Mouse (Mus musculus) midbrain, embryonic 16.5 days (tissue): ENCODE results near the gene Klf13. TPM values are rescaled to one million over a fixed set of nuclear protein-coding genes. Genes with fewer than 3 reads are reported as not detected.

Experiments used
- ATAC-seq: fragments of 200-750 bp; cut with Nextera tagmentation; 2 replicates; pipeline ENCODE4 v1.8.0; 2017; ENCODE audit warnings: moderate TSS enrichment
- H3K27ac ChIP-seq: fragments of 300-500 bp; sonication (generic); 2 replicates; pipeline ENCODE4 v1.5.1; 2014; ENCODE audit warnings: mild to moderate bottlenecking, low read length, mixed read lengths
- H3K27me3 ChIP-seq: fragments of 300-500 bp; sonication (generic); 2 replicates; pipeline ENCODE4 v1.6.1; 2014; ENCODE audit warnings: low read depth, low read length, mixed read lengths; ENCODE audit not compliant: control insufficient read depth, insufficient read depth
- H3K36me3 ChIP-seq: fragments of 300-500 bp; sonication (generic); 2 replicates; pipeline ENCODE4 v1.6.1; 2014; ENCODE audit warnings: mild to moderate bottlenecking, low read length, moderate library complexity, mixed read lengths; ENCODE audit not compliant: control insufficient read depth, insufficient read depth
- H3K4me1 ChIP-seq: fragments of 300-500 bp; sonication (generic); 2 replicates; pipeline ENCODE4 v1.6.1; 2014; ENCODE audit warnings: mild to moderate bottlenecking, low read length, mixed read lengths; ENCODE audit not compliant: control insufficient read depth, insufficient read depth
- H3K4me2 ChIP-seq: fragments of 300-500 bp; sonication (generic); 2 replicates; pipeline ENCODE4 v1.6.1; 2014; ENCODE audit warnings: mild to moderate bottlenecking, low read length, mixed read lengths
- H3K4me3 ChIP-seq: fragments of 300-500 bp; sonication (generic); 2 replicates; pipeline ENCODE4 v1.5.1; 2014; ENCODE audit warnings: low read depth, mild to moderate bottlenecking, low read length, moderate library complexity, mixed read lengths
- H3K9ac ChIP-seq: fragments of 300-500 bp; sonication (generic); 2 replicates; pipeline ENCODE4 v1.6.1; 2014; ENCODE audit warnings: low read depth, low read length, mixed read lengths
- H3K9me3 ChIP-seq: fragments of 300-500 bp; sonication (generic); replicated peaks from 2 replicates; pipeline ENCODE4 v1.6.1; 2014; ENCODE audit warnings: mild to moderate bottlenecking, low read length, mixed read lengths; ENCODE audit not compliant: control insufficient read depth, poor library complexity, severe bottlenecking
- WGBS: fragments of 180-500 bp; shearing (Covaris S2); extraction: QIAGEN DNeasy Blood & Tissue Kit; methylation state at CpG from one replicate; pipeline ENCODE4 v1.1.7; 2014; 5-methylcytosine and 5-hydroxymethylcytosine counted together
- polyA plus RNA-seq: library from polyadenylated mRNA; unstranded; fragments of >200 nt; fragmentation: Nextera tagmentation; extraction: Ambion mirVana; gene quantifications from 2 replicates; pipeline ENCODE4 v1.2.1, GENCODE M21; 2015

The Klf13 gene
- polyA plus RNA-seq, 1 experiment from 2014 or later = 21.6 TPM

GRCm38 (mm10) chr7:63851841-63852533 lies 86.7 kb downstream of the Klf13 start:
- Histone ChIP-seq H3K4me2 (no peak overlapping the region), H3K4me1 (no peaks in the 10 kb centered on the region), H3K36me3 (no peaks in the 10 kb centered on the region), H3K9me3 (no peaks in the 10 kb centered on the region), H3K27ac (no peak overlapping the region), H3K4me3 (no peak overlapping the region), H3K27me3 (no peaks in the 10 kb centered on the region), H3K9ac (no peak overlapping the region)
- WGBS = 64% methylated on average over 7 of the region's 7 CpGs
- peak; percentile 48; the same call in 1 of the 2 replicates for ATAC-seq

Other genes with a start within 250 kb of the Klf13 start
- 0.21 TPM in 1 of 2 replicates, not detected in the other for gene E030018B13Rik, start 22.1 kb downstream of the Klf13 start, polyA plus RNA-seq
- 0.15 and 0.20 TPM in 2 replicates for gene Trpm1, start 214.9 kb upstream of the Klf13 start, polyA plus RNA-seq